In the genomic region with DNA sequence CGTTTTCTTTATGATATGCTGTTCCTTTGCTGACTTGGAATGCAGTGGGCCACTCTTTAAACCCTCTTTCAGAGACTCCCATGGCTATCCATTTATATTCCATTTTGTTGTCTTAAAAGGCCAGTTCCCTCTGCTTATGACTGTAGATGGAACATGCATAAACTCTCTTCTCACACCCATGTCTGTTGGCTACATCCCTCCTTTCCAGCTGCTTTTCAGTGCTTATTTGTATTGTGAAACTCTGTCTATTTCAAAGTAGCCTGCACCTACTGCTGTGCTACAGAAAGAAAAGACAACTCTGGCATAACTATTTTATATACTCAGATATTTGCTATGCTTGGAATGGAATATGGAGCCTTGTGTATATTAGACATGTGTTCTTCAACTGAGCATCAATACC, we compare ENCODE assay signal across 21 mouse cellular contexts.
DNase-seq lines count a peak whose midpoint lies in the region; ATAC-seq lines count a peak whose summit lies in the region.
"Had no signal": no experiment of that assay in that cellular context is flagged by ENCODE, and none has a peak within 500 bp of the region (broad histone marks: within the 10 kb centered on the region; RNA-seq: fewer than 3 reads in every experiment).

No protein-coding gene starts in this region.

- H3K4me1 ChIP-seq in lung, embryonic 16.5 days (replicated peaks; ENCODE audit: control insufficient read depth, insufficient read depth, low read length), result no peaks in the 10 kb centered on the region
- H3K4me1 ChIP-seq: embryonic facial prominence, embryonic 13.5 days; embryonic facial prominence, embryonic 15.5 days; forebrain, embryonic 10.5 days; forebrain, embryonic 12.5 days had no signal

- ATAC-seq in lung, embryonic 16.5 days (ENCODE audit: low read depth), result peak; percentile 76
- ATAC-seq: forebrain, embryonic 14.5 days; forebrain, embryonic 16.5 days had no signal

- no peaks in the 10 kb centered on the region for H3K27me3 ChIP-seq in lung, embryonic 16.5 days (ENCODE audit: control insufficient read depth, insufficient read depth, low read depth, low read length)
- H3K27me3 ChIP-seq: embryonic facial prominence, embryonic 13.5 days; embryonic facial prominence, embryonic 15.5 days; forebrain, embryonic 12.5 days had no signal

- no peak overlapping the region for H3K9ac ChIP-seq in lung, embryonic 16.5 days (ENCODE audit: low read length)
- H3K9ac ChIP-seq: embryonic facial prominence, embryonic 13.5 days; embryonic facial prominence, embryonic 15.5 days; forebrain, embryonic 12.5 days had no signal

- no peak overlapping the region for H3K4me3 ChIP-seq in lung, embryonic 16.5 days (ENCODE audit: low read length)
- H3K4me3 ChIP-seq: embryonic facial prominence, embryonic 13.5 days; embryonic facial prominence, embryonic 15.5 days; erythroblast, embryonic 14.5 days; forebrain, embryonic 10.5 days; forebrain, embryonic 12.5 days had no signal

- H3K4me2 ChIP-seq in lung, embryonic 16.5 days (ENCODE audit: low read depth, low read length), result no peak overlapping the region
- H3K4me2 ChIP-seq: embryonic facial prominence, embryonic 13.5 days; embryonic facial prominence, embryonic 15.5 days; forebrain, embryonic 12.5 days had no signal

- no peaks in the 10 kb centered on the region for H3K9me3 ChIP-seq in lung, embryonic 16.5 days (ENCODE audit: control insufficient read depth, low read length)
- H3K9me3 ChIP-seq: embryonic facial prominence, embryonic 13.5 days; embryonic facial prominence, embryonic 15.5 days; forebrain, embryonic 10.5 days; forebrain, embryonic 12.5 days had no signal

- no peak for DNase-seq in lung, postnatal 14 days
- DNase-seq in lung, postnatal 10 days, result peak; percentile 5
- DNase-seq in lung, postnatal 36 days, result no peak
- DNase-seq: adrenal gland, adult 2 months; adrenal gland, postnatal 10 days; adrenal gland, postnatal 25 days; cerebellum, adult 11 months; cerebellum, adult 18-20 months; cerebellum, adult 8-10 months; cerebellum, adult 9-11 months; cerebellum, postnatal 14 days; cerebellum, postnatal 36 days; embryo, embryonic 11 days had no signal

- WGBS in lung, embryonic 16.5 days, result 85% methylated on average over 1 of the region's 1 CpGs

- no peaks in the 10 kb centered on the region; the same call in 1 of the 2 replicates for H3K36me3 ChIP-seq in lung, embryonic 16.5 days (ENCODE audit: control insufficient read depth, insufficient read depth, low read length)
- H3K36me3 ChIP-seq: embryonic facial prominence, embryonic 13.5 days; embryonic facial prominence, embryonic 15.5 days; forebrain, embryonic 10.5 days; forebrain, embryonic 12.5 days had no signal

- H3K27ac ChIP-seq in lung, embryonic 16.5 days (ENCODE audit: low read length), result no peak overlapping the region
- H3K27ac ChIP-seq: embryonic facial prominence, embryonic 13.5 days; embryonic facial prominence, embryonic 15.5 days; forebrain, embryonic 10.5 days; forebrain, embryonic 12.5 days had no signal
